Mouse (Mus musculus): ENCODE results near the gene Tbc1d8. TPM values are rescaled to one million over a fixed set of nuclear protein-coding genes. Genes with fewer than 3 reads are reported as not detected.

Gene Tbc1d8
- polyA plus RNA-seq, 1 experiment: 5.1 TPM

- Histone ChIP-seq H3K27me3 (replicated peaks; ENCODE audit: control insufficient read depth, insufficient read depth, low read length) (no peaks in the 10 kb centered on the region), H3K4me1 (ENCODE audit: control insufficient read depth, insufficient read depth, low read length) (peaks cover 7% of the 10 kb centered on the region; the same call in 1 of the 2 replicates), H3K27ac (ENCODE audit: insufficient read depth, low read depth, low read length) (peak within 1 kb of the TSS; percentile 64), H3K4me3 (ENCODE audit: insufficient read depth, low read depth, low read length) (peak within 1 kb of the TSS; percentile 99), H3K36me3 (ENCODE audit: control insufficient read depth, insufficient read depth, low read length) (peaks cover 7% of the 10 kb centered on the region; the same call in 1 of the 2 replicates)
- TF ChIP-seq CTCF (conservative IDR thresholded peaks at IDR 0.05; ENCODE audit: insufficient read depth, insufficient read length, low read depth, low read length): no peak
- peak; percentile 12 for TF ChIP-seq POLR2A (IDR thresholded peaks at IDR 0.05; ENCODE audit: low read depth, low read length)
- under 1% methylated on average over 62 of the region's 62 CpGs for WGBS
- peak; percentile 99 for DNase-seq
These were observed 110.8 kb downstream of the Tbc1d8 start, which contains the start of gene Rpl31 for GRCm38 (mm10) chr1:39367601-39368266. Gene Rpl31, plus strand, starts transcription at chr1:39367842.

GRCm38 (mm10) chr1:39367045-39367444, 111.5 kb downstream of the Tbc1d8 start:
- peak overlapping the region; percentile 64; the same call in 1 of the 2 replicates for H3K27ac ChIP-seq (ENCODE audit: insufficient read depth, low read depth, low read length)
- no peak for DNase-seq
- no peaks in the 10 kb centered on the region for H3K27me3 ChIP-seq (replicated peaks; ENCODE audit: control insufficient read depth, insufficient read depth, low read length)
- H3K4me1 ChIP-seq (ENCODE audit: control insufficient read depth, insufficient read depth, low read length): peaks cover 7% of the 10 kb centered on the region; the same call in 1 of the 2 replicates
- no peak for TF ChIP-seq POLR2A (IDR thresholded peaks at IDR 0.05; ENCODE audit: low read depth, low read length)
- TF ChIP-seq CTCF (conservative IDR thresholded peaks at IDR 0.05; ENCODE audit: insufficient read depth, insufficient read length, low read depth, low read length): no peak
- WGBS: 29% methylated on average over 6 of the region's 6 CpGs
- H3K36me3 ChIP-seq (ENCODE audit: control insufficient read depth, insufficient read depth, low read length): peaks cover 5% of the 10 kb centered on the region; the same call in 1 of the 2 replicates
- H3K4me3 ChIP-seq (ENCODE audit: insufficient read depth, low read depth, low read length): peak overlapping the region; percentile 66

GRCm38 (mm10) chr1:39365562-39365961, 113.0 kb downstream of the Tbc1d8 start:
- Histone ChIP-seq H3K4me3 (ENCODE audit: insufficient read depth, low read depth, low read length) (no peak overlapping the region), H3K27ac (ENCODE audit: insufficient read depth, low read depth, low read length) (no peak overlapping the region), H3K4me1 (ENCODE audit: control insufficient read depth, insufficient read depth, low read length) (peaks cover 7% of the 10 kb centered on the region; the same call in 1 of the 2 replicates), H3K36me3 (ENCODE audit: control insufficient read depth, insufficient read depth, low read length) (peaks cover 3% of the 10 kb centered on the region; the same call in 1 of the 2 replicates), H3K27me3 (replicated peaks; ENCODE audit: control insufficient read depth, insufficient read depth, low read length) (no peaks in the 10 kb centered on the region)
- 95% methylated on average over 1 of the region's 1 CpGs for WGBS
- no peak for TF ChIP-seq POLR2A (IDR thresholded peaks at IDR 0.05; ENCODE audit: low read depth, low read length)
- TF ChIP-seq CTCF (conservative IDR thresholded peaks at IDR 0.05; ENCODE audit: insufficient read depth, insufficient read length, low read depth, low read length): no peak
- DNase-seq: no peak

GRCm38 (mm10) chr1:39362515-39362893, 116.1 kb downstream of the Tbc1d8 start:
- Histone ChIP-seq H3K4me1 (ENCODE audit: control insufficient read depth, insufficient read depth, low read length) (no peaks in the 10 kb centered on the region; the same call in 1 of the 2 replicates), H3K27me3 (replicated peaks; ENCODE audit: control insufficient read depth, insufficient read depth, low read length) (no peaks in the 10 kb centered on the region), H3K4me3 (ENCODE audit: insufficient read depth, low read depth, low read length) (no peak overlapping the region), H3K36me3 (ENCODE audit: control insufficient read depth, insufficient read depth, low read length) (no peaks in the 10 kb centered on the region), H3K27ac (ENCODE audit: insufficient read depth, low read depth, low read length) (no peak overlapping the region)
- WGBS: 63% methylated on average over 7 of the region's 7 CpGs
- no peak for TF ChIP-seq CTCF (conservative IDR thresholded peaks at IDR 0.05; ENCODE audit: insufficient read depth, insufficient read length, low read depth, low read length)
- TF ChIP-seq POLR2A (IDR thresholded peaks at IDR 0.05; ENCODE audit: low read depth, low read length): no peak
- no peak for DNase-seq

- Histone ChIP-seq H3K27me3 (replicated peaks; ENCODE audit: control insufficient read depth, insufficient read depth, low read length) (no peaks in the 10 kb centered on the region), H3K4me1 (ENCODE audit: control insufficient read depth, insufficient read depth, low read length) (no peaks in the 10 kb centered on the region), H3K27ac (ENCODE audit: insufficient read depth, low read depth, low read length) (no peak overlapping the region), H3K36me3 (ENCODE audit: control insufficient read depth, insufficient read depth, low read length) (no peaks in the 10 kb centered on the region), H3K4me3 (ENCODE audit: insufficient read depth, low read depth, low read length) (no peak overlapping the region)
- DNase-seq: no peak
- WGBS: 49% methylated on average over 24 of the region's 24 CpGs
- TF ChIP-seq CTCF (conservative IDR thresholded peaks at IDR 0.05; ENCODE audit: insufficient read depth, insufficient read length, low read depth, low read length) (no peak), POLR2A (IDR thresholded peaks at IDR 0.05; ENCODE audit: low read depth, low read length) (no peak)
These were observed 116.6 kb downstream of the Tbc1d8 start for GRCm38 (mm10) chr1:39361754-39362514.

GRCm38 (mm10) chr1:39349427-39349826, 129.1 kb downstream of the Tbc1d8 start:
- H3K27me3 ChIP-seq (replicated peaks; ENCODE audit: control insufficient read depth, insufficient read depth, low read length): no peaks in the 10 kb centered on the region
- no peaks in the 10 kb centered on the region for H3K36me3 ChIP-seq (ENCODE audit: control insufficient read depth, insufficient read depth, low read length)
- no peak overlapping the region for H3K4me3 ChIP-seq (ENCODE audit: insufficient read depth, low read depth, low read length)
- no peak for DNase-seq
- no peaks in the 10 kb centered on the region for H3K4me1 ChIP-seq (ENCODE audit: control insufficient read depth, insufficient read depth, low read length)
- no peak overlapping the region for H3K27ac ChIP-seq (ENCODE audit: insufficient read depth, low read depth, low read length)
- no peak for TF ChIP-seq POLR2A (IDR thresholded peaks at IDR 0.05; ENCODE audit: low read depth, low read length)
- TF ChIP-seq CTCF (conservative IDR thresholded peaks at IDR 0.05; ENCODE audit: insufficient read depth, insufficient read length, low read depth, low read length): no peak
- WGBS: 76% methylated on average over 7 of the region's 7 CpGs

GRCm38 (mm10) chr1:39349001-39349400, 129.6 kb downstream of the Tbc1d8 start:
- Histone ChIP-seq H3K36me3 (ENCODE audit: control insufficient read depth, insufficient read depth, low read length) (no peaks in the 10 kb centered on the region), H3K27ac (ENCODE audit: insufficient read depth, low read depth, low read length) (no peak overlapping the region), H3K4me3 (ENCODE audit: insufficient read depth, low read depth, low read length) (no peak overlapping the region), H3K4me1 (ENCODE audit: control insufficient read depth, insufficient read depth, low read length) (no peaks in the 10 kb centered on the region), H3K27me3 (replicated peaks; ENCODE audit: control insufficient read depth, insufficient read depth, low read length) (no peaks in the 10 kb centered on the region)
- WGBS: 87% methylated on average over 1 of the region's 1 CpGs
- DNase-seq: no peak
- TF ChIP-seq CTCF (conservative IDR thresholded peaks at IDR 0.05; ENCODE audit: insufficient read depth, insufficient read length, low read depth, low read length) (no peak), POLR2A (IDR thresholded peaks at IDR 0.05; ENCODE audit: low read depth, low read length) (no peak)

Measured in kidney, adult 2 months (tissue).